Mouse (Mus musculus) bone marrow macrophage, adult 2 months (primary cell): ENCODE measurements around the gene Gm20388.

Source experiments
- CTCF ChIP-seq: IDR thresholded peaks from 2 replicates; pipeline ENCODE4 v1.5.1; 2012; ENCODE audit warnings: low read depth, mild to moderate bottlenecking, low read length, moderate library complexity
- POLR2A ChIP-seq: IDR thresholded peaks from 2 replicates; pipeline ENCODE4 v1.6.1; 2012; ENCODE audit warnings: mild to moderate bottlenecking, low read depth, low read length, borderline replicate concordance

- TF ChIP-seq CTCF, result no peak
- TF ChIP-seq POLR2A, result no peak
Measured at GRCm38 (mm10) chr8:124192242-124192641, 4281.6 kb downstream of the Gm20388 start.
